Mouse (Mus musculus): Measurements from ENCODE around the gene Eef1akmt1.

The Eef1akmt1 gene

GRCm38 (mm10) chr14:57532577-57532976, 38.8 kb downstream of the Eef1akmt1 start:
- H3K9me3 ChIP-seq (ENCODE audit: low read length), result no peaks in the 10 kb centered on the region
- peaks cover 96% of the 10 kb centered on the region for H3K4me1 ChIP-seq (replicated peaks; ENCODE audit: low read depth, low read length)
- TF ChIP-seq CTCF (conservative IDR thresholded peaks at IDR 0.05; ENCODE audit: low read length), result no peak
- TF ChIP-seq POU5F1 (IDR thresholded peaks at IDR 0.05; ENCODE audit: borderline replicate concordance, low read length), result no peak
- TF ChIP-seq NANOG (IDR thresholded peaks at IDR 0.05; ENCODE audit: borderline replicate concordance, low read length), result no peak
- peaks cover 26% of the 10 kb centered on the region for H3K27me3 ChIP-seq (ENCODE audit: insufficient read depth, low read length)
- no peaks in the 10 kb centered on the region for H3K36me3 ChIP-seq (ENCODE audit: insufficient read depth, low read length)
- H3K4me3 ChIP-seq (replicated peaks; ENCODE audit: low read length), result no peak overlapping the region

GRCm38 (mm10) chr14:57529786-57530515, 41.5 kb downstream of the Eef1akmt1 start:
- no peaks in the 10 kb centered on the region for H3K36me3 ChIP-seq (ENCODE audit: insufficient read depth, low read length)
- TF ChIP-seq CTCF (conservative IDR thresholded peaks at IDR 0.05; ENCODE audit: low read length) (no peak), NANOG (IDR thresholded peaks at IDR 0.05; ENCODE audit: borderline replicate concordance, low read length) (no peak), POU5F1 (IDR thresholded peaks at IDR 0.05; ENCODE audit: borderline replicate concordance, low read length) (no peak)
- peak overlapping the region; percentile 63 for H3K4me3 ChIP-seq (replicated peaks; ENCODE audit: low read length)
- H3K27me3 ChIP-seq (ENCODE audit: insufficient read depth, low read length), result peaks cover 10% of the 10 kb centered on the region
- H3K9me3 ChIP-seq (ENCODE audit: low read length), result no peaks in the 10 kb centered on the region
- peaks cover 91% of the 10 kb centered on the region for H3K4me1 ChIP-seq (replicated peaks; ENCODE audit: low read depth, low read length)

GRCm38 (mm10) chr14:57529086-57529785, 42.2 kb downstream of the Eef1akmt1 start:
- peak overlapping the region; percentile 63 for H3K4me3 ChIP-seq (replicated peaks; ENCODE audit: low read length)
- TF ChIP-seq CTCF (conservative IDR thresholded peaks at IDR 0.05; ENCODE audit: low read length) (no peak), POU5F1 (IDR thresholded peaks at IDR 0.05; ENCODE audit: borderline replicate concordance, low read length) (no peak), NANOG (IDR thresholded peaks at IDR 0.05; ENCODE audit: borderline replicate concordance, low read length) (no peak; the same call in 1 of the 2 replicates)
- H3K4me1 ChIP-seq (replicated peaks; ENCODE audit: low read depth, low read length), result peaks cover 87% of the 10 kb centered on the region
- H3K27me3 ChIP-seq (ENCODE audit: insufficient read depth, low read length), result peaks cover 3% of the 10 kb centered on the region; the same call in 1 of the 2 replicates
- H3K9me3 ChIP-seq (ENCODE audit: low read length), result no peaks in the 10 kb centered on the region
- no peaks in the 10 kb centered on the region for H3K36me3 ChIP-seq (ENCODE audit: insufficient read depth, low read length)

GRCm38 (mm10) chr14:57527598-57527997, 43.8 kb downstream of the Eef1akmt1 start:
- TF ChIP-seq POU5F1 (IDR thresholded peaks at IDR 0.05; ENCODE audit: borderline replicate concordance, low read length) (no peak), CTCF (conservative IDR thresholded peaks at IDR 0.05; ENCODE audit: low read length) (no peak), NANOG (IDR thresholded peaks at IDR 0.05; ENCODE audit: borderline replicate concordance, low read length) (no peak)
- Histone ChIP-seq H3K4me3 (replicated peaks; ENCODE audit: low read length) (no peak overlapping the region; the same call in 1 of the 2 replicates), H3K9me3 (ENCODE audit: low read length) (no peaks in the 10 kb centered on the region), H3K4me1 (replicated peaks; ENCODE audit: low read depth, low read length) (peaks cover 88% of the 10 kb centered on the region), H3K36me3 (ENCODE audit: insufficient read depth, low read length) (peaks cover 10% of the 10 kb centered on the region), H3K27me3 (ENCODE audit: insufficient read depth, low read length) (no peaks in the 10 kb centered on the region)

GRCm38 (mm10) chr14:57527122-57527521, 44.3 kb downstream of the Eef1akmt1 start:
- TF ChIP-seq CTCF (conservative IDR thresholded peaks at IDR 0.05; ENCODE audit: low read length) (no peak), POU5F1 (IDR thresholded peaks at IDR 0.05; ENCODE audit: borderline replicate concordance, low read length) (no peak), NANOG (IDR thresholded peaks at IDR 0.05; ENCODE audit: borderline replicate concordance, low read length) (no peak)
- no peaks in the 10 kb centered on the region for H3K9me3 ChIP-seq (ENCODE audit: low read length)
- H3K4me3 ChIP-seq (replicated peaks; ENCODE audit: low read length), result no peak overlapping the region
- no peaks in the 10 kb centered on the region for H3K27me3 ChIP-seq (ENCODE audit: insufficient read depth, low read length)
- peaks cover 15% of the 10 kb centered on the region for H3K36me3 ChIP-seq (ENCODE audit: insufficient read depth, low read length)
- H3K4me1 ChIP-seq (replicated peaks; ENCODE audit: low read depth, low read length), result peaks cover 85% of the 10 kb centered on the region

GRCm38 (mm10) chr14:57526050-57526623, 45.3 kb downstream of the Eef1akmt1 start:
- peaks cover 25% of the 10 kb centered on the region for H3K36me3 ChIP-seq (ENCODE audit: insufficient read depth, low read length)
- no peaks in the 10 kb centered on the region for H3K27me3 ChIP-seq (ENCODE audit: insufficient read depth, low read length)
- H3K9me3 ChIP-seq (ENCODE audit: low read length), result no peaks in the 10 kb centered on the region
- peak overlapping the region; percentile 57 for H3K4me3 ChIP-seq (replicated peaks; ENCODE audit: low read length)
- no peak for TF ChIP-seq POU5F1 (IDR thresholded peaks at IDR 0.05; ENCODE audit: borderline replicate concordance, low read length)
- TF ChIP-seq CTCF (conservative IDR thresholded peaks at IDR 0.05; ENCODE audit: low read length), result no peak
- no peak for TF ChIP-seq NANOG (IDR thresholded peaks at IDR 0.05; ENCODE audit: borderline replicate concordance, low read length)
- H3K4me1 ChIP-seq (replicated peaks; ENCODE audit: low read depth, low read length), result peaks cover 75% of the 10 kb centered on the region

GRCm38 (mm10) chr14:57525388-57526049, 45.9 kb downstream of the Eef1akmt1 start:
- no peaks in the 10 kb centered on the region for H3K27me3 ChIP-seq (ENCODE audit: insufficient read depth, low read length)
- H3K9me3 ChIP-seq (ENCODE audit: low read length), result no peaks in the 10 kb centered on the region
- peaks cover 72% of the 10 kb centered on the region for H3K4me1 ChIP-seq (replicated peaks; ENCODE audit: low read depth, low read length)
- H3K36me3 ChIP-seq (ENCODE audit: insufficient read depth, low read length), result peaks cover 29% of the 10 kb centered on the region
- TF ChIP-seq POU5F1 (IDR thresholded peaks at IDR 0.05; ENCODE audit: borderline replicate concordance, low read length) (no peak), NANOG (IDR thresholded peaks at IDR 0.05; ENCODE audit: borderline replicate concordance, low read length) (no peak), CTCF (conservative IDR thresholded peaks at IDR 0.05; ENCODE audit: low read length) (no peak)
- peak overlapping the region; percentile 90 for H3K4me3 ChIP-seq (replicated peaks; ENCODE audit: low read length)

Data from E14TG2a.4 (cell line).